Mouse (Mus musculus) megakaryocyte progenitor cell, adult 5-6 weeks (primary cell): Measurements from ENCODE around the gene Rpl31. TPM values are rescaled to one million over a fixed set of nuclear protein-coding genes. Genes with fewer than 3 reads are reported as not detected.

Experiments
- ATAC-seq: replicated peaks from 2 replicates; pipeline ENCODE4 v1.8.0; 2016; ENCODE audit warnings: mild to moderate bottlenecking, moderate TSS enrichment, inconsistent platforms; ENCODE audit not compliant: poor library complexity
- total RNA-seq, 2 experiments: library from RNA; stranded (forward) in 1 of 2; stranded (reverse) in 1 of 2; fragments of 157-497, 149-512 nt in 1 of 2; fragments of 200-1000 nt in 1 of 2; gene quantifications; 2 replicates each; pipeline versions ENCODE4 v1.2.3 to v1.2.4; 2015 to 2017

Rpl31 gene
- total RNA-seq, 2 experiments from 2014 or later: 660 to 2,167 TPM

GRCm38 (mm10) chr1:39365562-39365961, 2.1 kb upstream of the Rpl31 start:
- no peak for ATAC-seq

DNA sequence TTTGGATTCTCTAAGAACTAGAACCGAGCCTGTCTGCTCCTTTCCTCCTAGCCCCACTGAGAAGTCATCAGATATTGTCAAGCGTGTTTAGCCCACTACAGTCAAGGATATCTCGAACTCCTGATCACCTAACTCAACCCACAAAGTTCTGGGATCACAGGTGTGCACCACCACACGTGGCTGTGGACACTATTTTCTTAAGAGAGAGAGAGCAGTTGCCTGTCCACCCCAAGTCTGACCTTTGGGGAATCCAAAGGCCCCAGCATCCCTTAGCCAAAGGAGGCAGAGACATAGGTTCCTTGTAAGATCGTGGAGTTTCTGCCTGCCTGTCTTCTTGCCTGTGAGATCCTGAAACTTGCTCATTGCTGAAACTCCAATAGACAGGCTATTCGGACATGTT, 597 bp upstream of the Rpl31 start:
- no peak for ATAC-seq

DNA sequence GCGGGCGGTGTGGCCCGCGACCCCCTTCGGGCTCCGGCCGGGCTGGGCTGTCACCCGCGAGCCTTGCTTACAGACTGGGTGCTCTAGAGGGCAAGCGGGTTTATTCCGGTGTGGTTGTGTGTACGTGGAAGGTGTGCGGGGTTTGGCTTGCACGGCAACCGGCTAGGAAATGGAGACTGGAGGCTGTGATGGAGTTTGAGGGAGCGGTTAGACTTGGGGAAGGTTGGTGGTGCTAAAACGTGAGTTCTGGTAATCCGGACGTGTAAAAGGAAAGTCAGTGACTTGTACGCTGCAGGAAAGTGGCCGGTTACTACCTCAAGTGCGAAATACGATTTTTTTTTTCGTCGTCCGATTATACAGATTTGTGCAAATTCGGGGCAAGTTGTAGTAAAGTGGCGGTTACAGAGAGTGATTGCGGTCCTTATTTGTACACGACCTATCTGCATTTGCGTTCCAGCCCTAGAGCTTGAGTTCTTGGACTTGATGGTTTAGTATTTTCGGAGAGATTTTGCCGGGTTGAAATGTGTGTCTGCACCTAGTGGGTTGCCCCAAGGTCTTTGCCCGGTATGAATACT, 712 bp downstream of the Rpl31 start:
- no peak for ATAC-seq

DNA sequence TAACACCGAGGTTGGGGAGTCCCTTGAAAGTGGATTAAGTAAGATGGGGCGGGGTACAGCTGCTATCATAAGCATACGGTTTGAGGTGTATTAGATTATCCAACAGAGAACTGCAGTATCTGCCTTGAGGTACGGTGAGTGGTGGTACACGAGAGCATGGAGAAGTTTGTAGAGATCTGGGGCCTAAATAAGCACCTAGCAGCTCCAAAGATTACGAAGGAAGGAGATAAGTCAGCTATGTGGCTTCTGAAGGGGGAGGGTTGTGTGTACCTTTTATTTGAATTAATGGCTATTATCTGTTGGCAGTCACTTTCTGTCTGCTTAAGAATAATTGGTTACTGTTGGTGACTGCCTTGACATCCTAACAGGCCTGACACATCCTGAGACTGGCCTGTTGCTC, 2.8 kb downstream of the Rpl31 start:
- ATAC-seq: no peak

- no peak for ATAC-seq
These were observed 4.7 kb downstream of the Rpl31 start for GRCm38 (mm10) chr1:39372220-39372843.

GRCm38 (mm10) chr1:39373378-39373777, 5.7 kb downstream of the Rpl31 start:
- ATAC-seq: no peak

DNA sequence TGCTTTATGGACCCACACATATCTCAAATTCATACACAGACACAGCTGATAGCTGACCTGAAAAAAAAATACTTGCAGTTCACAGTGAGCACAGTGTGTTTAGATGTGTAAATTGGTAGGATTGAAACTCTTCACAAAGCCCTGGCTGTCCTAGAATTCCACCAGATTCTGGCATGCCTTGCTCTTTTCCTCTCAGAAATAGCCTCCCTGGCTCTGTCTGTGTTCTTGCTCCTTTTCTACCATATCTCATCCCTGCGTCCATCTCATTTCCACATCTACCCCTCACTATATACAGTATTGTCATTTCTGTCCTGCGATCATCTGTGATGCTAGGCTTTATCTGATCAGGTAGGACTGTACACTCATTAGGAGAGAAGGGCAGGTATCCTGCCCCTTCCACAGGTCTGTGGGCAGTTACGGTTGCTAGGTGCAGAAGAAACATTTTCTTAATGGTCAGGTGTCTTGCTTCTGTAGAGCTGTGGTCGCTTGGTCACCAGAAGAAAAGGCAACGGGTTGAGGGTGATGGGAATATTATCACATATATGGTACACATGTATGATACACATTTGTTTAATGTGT, 6.7 kb downstream of the Rpl31 start:
- no peak for ATAC-seq

DNA sequence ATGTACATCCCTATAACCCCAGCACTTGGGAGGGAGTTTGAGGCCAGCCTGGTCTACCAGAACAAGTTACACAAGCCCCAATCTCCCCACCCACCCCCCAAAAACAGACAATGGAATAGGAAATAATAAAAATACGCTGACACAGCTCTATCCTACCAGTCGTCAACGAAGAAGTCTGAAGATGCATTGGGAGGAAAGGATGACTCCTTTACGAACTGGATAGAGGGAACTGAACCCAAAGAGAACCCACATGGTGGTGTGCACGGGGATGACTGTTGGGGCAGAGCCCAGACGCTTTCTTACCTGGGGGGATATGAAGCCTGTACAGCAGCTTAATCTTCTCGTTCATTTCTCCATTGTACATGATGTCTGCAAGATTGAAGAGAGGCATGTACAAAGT, 8.5 kb downstream of the Rpl31 start:
- ATAC-seq: no peak

- ATAC-seq: no peak
These were observed 9.1 kb downstream of the Rpl31 start for GRCm38 (mm10) chr1:39376726-39377240.

- ATAC-seq: no peak
These were observed 10.9 kb downstream of the Rpl31 start for GRCm38 (mm10) chr1:39378540-39378939.

- ATAC-seq: 0 out of 2 replicates have a peak, but pooled peaks have one; percentile 28
These were observed 11.4 kb downstream of the Rpl31 start for GRCm38 (mm10) chr1:39379021-39379420.

DNA sequence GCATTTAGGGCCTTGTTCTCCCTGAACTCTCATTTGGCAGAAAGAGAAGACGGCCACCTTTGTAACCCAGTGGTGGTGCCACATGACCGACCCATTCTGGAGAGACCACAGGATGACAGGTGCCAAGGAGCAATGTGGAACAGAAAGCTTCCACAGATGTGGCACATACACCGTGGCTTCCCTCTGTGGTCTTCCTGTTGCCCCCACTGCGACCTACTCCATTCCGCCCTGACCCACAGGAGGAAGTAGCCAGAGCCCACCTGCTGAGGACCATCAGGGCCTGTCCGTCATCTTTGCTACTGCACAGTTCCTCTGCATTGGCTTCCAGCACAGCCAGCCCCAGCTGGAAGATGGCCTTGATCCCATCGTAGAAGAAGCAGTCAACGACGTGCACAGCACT, 13.4 kb downstream of the Rpl31 start:
- ATAC-seq: 0 out of 2 replicates have a peak, but pooled peaks have one; percentile 20

- ATAC-seq: peak; percentile 55
These were observed 17.3 kb downstream of the Rpl31 start for GRCm38 (mm10) chr1:39384914-39385313.

DNA sequence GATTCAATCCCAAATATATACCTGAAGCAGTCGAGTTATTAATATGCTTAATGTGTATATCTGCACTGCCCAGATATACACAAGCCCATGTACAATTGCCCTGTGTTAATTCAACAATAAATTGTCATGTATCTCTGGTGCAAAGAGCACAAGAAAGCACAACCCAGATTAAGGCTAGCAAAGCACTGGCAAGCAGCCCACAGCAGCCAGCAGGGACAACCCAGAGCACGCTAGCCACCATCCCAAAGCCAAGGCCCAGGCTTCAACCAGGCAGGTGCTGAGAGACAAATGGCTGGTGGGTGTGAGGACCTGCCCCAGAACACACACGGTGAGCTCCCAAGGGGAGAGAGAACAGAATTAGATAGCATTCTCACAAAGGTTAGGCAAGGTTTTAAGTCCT, 18.8 kb downstream of the Rpl31 start:
- no peak for ATAC-seq

DNA sequence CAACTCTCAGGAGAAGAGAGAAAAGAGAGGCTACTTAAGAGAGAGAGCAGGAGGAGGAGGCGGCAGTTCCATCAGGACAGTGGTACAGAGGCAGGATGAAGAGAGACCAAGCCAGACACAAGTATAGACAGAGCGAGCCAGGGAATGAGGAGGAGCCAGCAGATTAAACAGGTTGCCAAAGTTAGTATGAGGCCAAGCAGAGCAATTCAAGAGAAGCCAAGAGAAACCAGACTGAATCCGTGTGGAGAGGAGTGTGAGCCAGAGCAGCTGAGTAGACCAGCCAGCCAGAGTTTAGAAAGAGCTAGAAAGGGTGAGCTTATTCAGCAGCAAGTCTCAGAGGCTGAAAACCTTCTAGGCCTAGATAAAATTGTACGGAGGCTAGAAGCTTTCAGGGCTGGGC, 19.9 kb downstream of the Rpl31 start:
- ATAC-seq: no peak

GRCm38 (mm10) chr1:39388163-39388562, 20.5 kb downstream of the Rpl31 start:
- ATAC-seq: 0 out of 2 replicates have a peak, but pooled peaks have one; percentile 16

DNA sequence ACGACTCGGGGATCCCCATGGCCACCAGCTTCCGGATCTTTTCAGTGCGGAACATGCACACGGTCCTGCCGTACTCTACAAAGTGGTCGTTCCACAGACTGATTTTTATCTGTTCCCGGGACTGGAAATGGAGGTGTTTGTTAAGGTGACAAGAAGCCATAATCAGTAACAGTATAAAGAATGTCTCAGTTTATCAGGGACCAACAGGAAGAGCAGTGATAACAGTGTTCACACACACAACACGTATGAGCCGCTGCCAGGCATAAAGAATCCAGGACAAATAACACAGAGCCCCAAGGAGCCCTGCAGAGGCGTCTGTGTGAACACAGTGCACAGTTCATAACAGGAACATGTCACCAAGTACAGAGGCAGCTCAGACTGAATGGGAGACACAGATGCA, 21.7 kb downstream of the Rpl31 start:
- 0 out of 2 replicates have a peak, but pooled peaks have one; percentile 15 for ATAC-seq

DNA sequence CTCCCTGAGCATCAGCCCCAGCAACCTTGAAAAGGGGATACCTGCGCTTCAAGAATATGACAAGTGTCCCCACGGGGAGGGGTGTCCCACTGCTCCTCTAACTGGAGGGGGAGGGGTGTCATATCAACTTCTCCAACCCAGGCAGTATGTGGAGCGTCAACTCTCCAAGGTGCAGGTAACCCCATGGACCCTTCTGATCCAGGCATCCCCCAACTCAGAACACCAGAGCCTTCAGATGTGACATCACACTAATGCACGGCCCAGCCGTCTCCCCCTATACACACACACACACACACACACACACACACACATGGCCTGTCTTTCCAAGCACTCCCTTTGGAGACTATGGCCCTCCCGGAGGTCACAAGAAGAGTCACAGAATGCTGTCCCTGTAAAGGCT, 24.0 kb downstream of the Rpl31 start:
- no peak for ATAC-seq

- peak; percentile 56 for ATAC-seq
These were observed 24.5 kb downstream of the Rpl31 start for GRCm38 (mm10) chr1:39392189-39392588.

GRCm38 (mm10) chr1:39393217-39393867, 25.7 kb downstream of the Rpl31 start:
- peak; percentile 71 for ATAC-seq

- no peak for ATAC-seq
These were observed 26.5 kb downstream of the Rpl31 start for GRCm38 (mm10) chr1:39394096-39394495.

DNA sequence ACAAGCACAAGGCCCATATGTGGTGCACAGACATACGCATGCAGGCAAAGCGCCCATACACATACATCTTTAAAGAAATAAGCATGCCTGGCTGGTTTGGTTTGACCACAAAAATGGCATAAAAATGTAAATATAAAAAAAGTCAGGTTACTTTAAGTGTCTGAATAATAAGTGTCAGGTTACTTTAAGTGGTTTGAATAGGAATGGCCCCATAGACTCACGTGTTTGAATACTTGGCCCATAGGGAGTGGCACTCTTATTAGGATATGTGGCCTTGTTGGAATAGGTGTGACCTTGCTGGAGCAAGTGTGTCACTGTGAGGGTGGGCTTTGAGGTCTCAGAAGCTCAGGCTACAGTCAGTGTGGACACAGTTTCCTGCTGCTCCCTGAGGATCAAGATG, 27.0 kb downstream of the Rpl31 start:
- ATAC-seq: no peak
